Mouse (Mus musculus) E14TG2a.4 (cell line): ENCODE data around the gene Gm9767.

ENCODE experiments used
- CTCF ChIP-seq: conservative IDR thresholded peaks from 2 replicates; pipeline ENCODE4 v1.5.1; 2014; ENCODE audit warnings: low read length
- NANOG ChIP-seq: IDR thresholded peaks from 2 replicates; pipeline ENCODE4 v1.6.1; 2014; ENCODE audit warnings: borderline replicate concordance, low read length, mixed read lengths
- POU5F1 ChIP-seq: IDR thresholded peaks from 2 replicates; pipeline ENCODE4 v1.6.1; 2014; ENCODE audit warnings: low read length, borderline replicate concordance

- TF ChIP-seq CTCF (no peak), POU5F1 (no peak), NANOG (no peak)
These were observed 26.9 kb upstream of the Gm9767 start for GRCm38 (mm10) chr10:26051177-26051576.
